Mouse (Mus musculus): ENCODE data around the gene Abr. TPM values are rescaled to one million over a fixed set of nuclear protein-coding genes. Genes with fewer than 3 reads are reported as not detected.
A peak's percentile ranks its signal among the peaks of the same experiment; 100 is the strongest.

The Abr gene
- polyA plus RNA-seq, 1 experiment, result 170 TPM

- no peak for TF ChIP-seq CTCF (IDR thresholded peaks at IDR 0.05; ENCODE audit: borderline replicate concordance, insufficient read depth, low read depth, low read length)
- TF ChIP-seq POLR2A (IDR thresholded peaks at IDR 0.05; ENCODE audit: borderline replicate concordance, insufficient read depth, low read length), result no peak
- no peaks in the 10 kb centered on the region for H3K27me3 ChIP-seq (ENCODE audit: control insufficient read depth, insufficient read depth, low read length)
- no peak overlapping the region for H3K4me3 ChIP-seq (replicated peaks; ENCODE audit: insufficient read depth, low read depth, low read length)
- H3K4me1 ChIP-seq (ENCODE audit: control insufficient read depth, insufficient read depth, low read length), result no peaks in the 10 kb centered on the region
- DNase-seq, result no peak
- no peak overlapping the region for H3K27ac ChIP-seq (ENCODE audit: insufficient read depth, low read length)
- WGBS, result 80% methylated on average over 5 of the region's 5 CpGs
These were observed 216.4 kb downstream of the Abr start for GRCm38 (mm10) chr11:76405626-76406264.

- 70% methylated on average over 4 of the region's 4 CpGs for WGBS
- Histone ChIP-seq H3K27me3 (ENCODE audit: control insufficient read depth, insufficient read depth, low read length) (no peaks in the 10 kb centered on the region), H3K27ac (ENCODE audit: insufficient read depth, low read length) (no peak overlapping the region), H3K4me1 (ENCODE audit: control insufficient read depth, insufficient read depth, low read length) (no peaks in the 10 kb centered on the region; the same call in 1 of the 2 replicates), H3K4me3 (replicated peaks; ENCODE audit: insufficient read depth, low read depth, low read length) (no peak overlapping the region)
- no peak for DNase-seq
- no peak for TF ChIP-seq POLR2A (IDR thresholded peaks at IDR 0.05; ENCODE audit: borderline replicate concordance, insufficient read depth, low read length)
These were observed 217.0 kb downstream of the Abr start for GRCm38 (mm10) chr11:76405113-76405512.

- H3K27ac ChIP-seq (ENCODE audit: insufficient read depth, low read length), result no peak overlapping the region
- no peaks in the 10 kb centered on the region; the same call in 1 of the 2 replicates for H3K4me1 ChIP-seq (ENCODE audit: control insufficient read depth, insufficient read depth, low read length)
- H3K4me3 ChIP-seq (replicated peaks; ENCODE audit: insufficient read depth, low read depth, low read length), result no peak overlapping the region
- no peaks in the 10 kb centered on the region for H3K27me3 ChIP-seq (ENCODE audit: control insufficient read depth, insufficient read depth, low read length)
- no peak for DNase-seq
- TF ChIP-seq POLR2A (IDR thresholded peaks at IDR 0.05; ENCODE audit: borderline replicate concordance, insufficient read depth, low read length) (no peak), CTCF (IDR thresholded peaks at IDR 0.05; ENCODE audit: borderline replicate concordance, insufficient read depth, low read depth, low read length) (no peak)
- 30% methylated on average over 10 of the region's 10 CpGs for WGBS
These were observed 220.7 kb downstream of the Abr start for GRCm38 (mm10) chr11:76401398-76401797.

GRCm38 (mm10) chr11:76399587-76400330, 222.4 kb downstream of the Abr start:
- peak overlapping the region; percentile 82 for H3K4me3 ChIP-seq (replicated peaks; ENCODE audit: insufficient read depth, low read depth, low read length)
- peaks cover 4% of the 10 kb centered on the region; the same call in 1 of the 2 replicates for H3K4me1 ChIP-seq (ENCODE audit: control insufficient read depth, insufficient read depth, low read length)
- H3K27ac ChIP-seq (ENCODE audit: insufficient read depth, low read length), result peak overlapping the region; percentile 52; the same call in 1 of the 2 replicates
- peak; percentile 25; the same call in 1 of the 2 replicates for TF ChIP-seq CTCF (IDR thresholded peaks at IDR 0.05; ENCODE audit: borderline replicate concordance, insufficient read depth, low read depth, low read length)
- TF ChIP-seq POLR2A (IDR thresholded peaks at IDR 0.05; ENCODE audit: borderline replicate concordance, insufficient read depth, low read length), result no peak
- 1% methylated on average over 11 of the region's 11 CpGs for WGBS
- DNase-seq, result peak; percentile 73 to 84
- no peaks in the 10 kb centered on the region for H3K27me3 ChIP-seq (ENCODE audit: control insufficient read depth, insufficient read depth, low read length)

- H3K4me3 ChIP-seq (replicated peaks; ENCODE audit: insufficient read depth, low read depth, low read length), result peak within 1 kb of the TSS; percentile 82
- H3K27me3 ChIP-seq (ENCODE audit: control insufficient read depth, insufficient read depth, low read length), result no peaks in the 10 kb centered on the region
- no peak for TF ChIP-seq CTCF (IDR thresholded peaks at IDR 0.05; ENCODE audit: borderline replicate concordance, insufficient read depth, low read depth, low read length)
- 0 out of 2 replicates have a peak, but pooled peaks have one; percentile 36 for TF ChIP-seq POLR2A (IDR thresholded peaks at IDR 0.05; ENCODE audit: borderline replicate concordance, insufficient read depth, low read length)
- 1% methylated on average over 66 of the region's 70 CpGs for WGBS
- peaks cover 5% of the 10 kb centered on the region; the same call in 1 of the 2 replicates for H3K4me1 ChIP-seq (ENCODE audit: control insufficient read depth, insufficient read depth, low read length)
- peak within 1 kb of the TSS; percentile 52 for H3K27ac ChIP-seq (ENCODE audit: insufficient read depth, low read length)
- DNase-seq, result peak; percentile 94
These were observed 223.1 kb downstream of the Abr start, which contains the start of gene Nxn for GRCm38 (mm10) chr11:76398798-76399586. Gene Nxn, minus strand, starts transcription at chr11:76399140.

GRCm38 (mm10) chr11:76398312-76398797, 223.8 kb downstream of the Abr start:
- H3K4me1 ChIP-seq (ENCODE audit: control insufficient read depth, insufficient read depth, low read length), result peaks cover 5% of the 10 kb centered on the region; the same call in 1 of the 2 replicates
- peak; percentile 64 to 70 for DNase-seq
- 0% methylated on average over 33 of the region's 33 CpGs for WGBS
- no peaks in the 10 kb centered on the region for H3K27me3 ChIP-seq (ENCODE audit: control insufficient read depth, insufficient read depth, low read length)
- peak overlapping the region; percentile 82 for H3K4me3 ChIP-seq (replicated peaks; ENCODE audit: insufficient read depth, low read depth, low read length)
- TF ChIP-seq CTCF (IDR thresholded peaks at IDR 0.05; ENCODE audit: borderline replicate concordance, insufficient read depth, low read depth, low read length), result no peak
- TF ChIP-seq POLR2A (IDR thresholded peaks at IDR 0.05; ENCODE audit: borderline replicate concordance, insufficient read depth, low read length), result no peak
- peak overlapping the region; percentile 49 for H3K27ac ChIP-seq (ENCODE audit: insufficient read depth, low read length)

GRCm38 (mm10) chr11:76397650-76398311, 224.3 kb downstream of the Abr start:
- H3K27me3 ChIP-seq (ENCODE audit: control insufficient read depth, insufficient read depth, low read length), result no peaks in the 10 kb centered on the region
- TF ChIP-seq CTCF (IDR thresholded peaks at IDR 0.05; ENCODE audit: borderline replicate concordance, insufficient read depth, low read depth, low read length) (no peak), POLR2A (IDR thresholded peaks at IDR 0.05; ENCODE audit: borderline replicate concordance, insufficient read depth, low read length) (no peak)
- 2% methylated on average over 26 of the region's 26 CpGs for WGBS
- no peak overlapping the region; the same call in 1 of the 2 replicates for H3K27ac ChIP-seq (ENCODE audit: insufficient read depth, low read length)
- peaks cover 10% of the 10 kb centered on the region for H3K4me1 ChIP-seq (ENCODE audit: control insufficient read depth, insufficient read depth, low read length)
- peak overlapping the region; percentile 82 for H3K4me3 ChIP-seq (replicated peaks; ENCODE audit: insufficient read depth, low read depth, low read length)
- peak in 1 of 2 experiments; percentile 36 for DNase-seq

All from cerebellum, adult 2 months (tissue).